Mouse (Mus musculus) adrenal gland, adult 10 weeks (tissue): ENCODE data around the gene Vmn1r163. TPM values are rescaled to one million over a fixed set of nuclear protein-coding genes. Genes with fewer than 3 reads are reported as not detected.

Source experiments
- polyA plus RNA-seq: library from polyadenylated mRNA; stranded (reverse); fragments of 350-450 nt; fragmentation: Illumina TruSeq; extraction: RNeasy Lipid Tissue Mini Kit (QIAGEN cat#74804); gene quantifications from one replicate; pipeline ENCODE4 v1.2.3, GENCODE M21; 2014; ENCODE audit warnings: low read depth, low replicate concordance

Vmn1r163 gene
- not detected for polyA plus RNA-seq

DNA sequence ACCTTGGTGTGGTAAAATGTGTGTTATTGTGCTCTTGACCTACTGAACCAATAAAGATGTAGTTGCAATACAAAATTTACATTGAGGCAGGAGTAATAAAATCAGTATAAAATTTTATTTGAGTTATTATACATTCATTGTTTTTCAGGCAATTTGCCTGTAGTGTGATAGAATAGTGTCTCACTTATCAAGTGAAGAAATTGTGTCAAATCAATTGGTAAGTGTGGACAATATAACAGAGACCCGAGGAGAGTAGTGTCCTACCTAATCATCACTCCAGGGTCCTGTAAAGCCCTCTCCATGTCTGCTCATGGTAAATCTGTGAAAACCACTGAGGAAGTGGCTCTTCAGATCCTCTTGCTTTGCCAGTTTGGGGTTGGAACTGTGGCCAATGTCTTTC is at the start of gene Vmn1r163:
Gene Vmn1r163 (plus strand): TSS at position 301 of the 400 bp plus-strand sequence.

GRCm38 (mm10) chr7:23019823-23020222 is 35.5 kb upstream of the Vmn1r163 start, which contains the start of gene Gm4216:
Gene Gm4216 (minus strand): TSS chr7:23019923.

DNA sequence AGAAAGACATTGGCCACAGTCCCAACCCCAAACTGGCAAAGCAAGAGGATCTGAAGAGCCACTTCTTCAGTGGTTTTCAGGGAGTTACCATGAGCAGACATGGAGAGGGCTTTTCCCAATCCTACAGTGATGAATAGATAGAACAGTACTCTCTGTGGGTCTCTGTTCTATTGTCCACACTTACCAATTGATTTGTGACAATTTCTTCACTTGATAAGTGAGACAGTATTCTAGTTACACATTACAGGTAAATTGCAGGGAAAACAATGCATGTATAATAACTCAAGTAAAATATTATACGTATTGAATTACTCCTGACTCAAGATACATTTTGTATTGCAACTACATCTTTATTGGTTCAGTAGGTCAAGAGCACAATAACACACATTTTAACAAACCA is 12.0 kb downstream of the Vmn1r163 start, which contains the start of gene Gm8720:
Gene Gm8720 (minus strand): TSS at position 101 of the 400 bp plus-strand sequence.

Other genes with a start within 250 kb of the Vmn1r163 start
- gene Vmn1r159, start 211.9 kb upstream of the Vmn1r163 start, polyA plus RNA-seq: not detected
- gene Vmn1r160, start 184.3 kb upstream of the Vmn1r163 start, polyA plus RNA-seq: not detected
- not detected for gene Gm4214, start 70.9 kb upstream of the Vmn1r163 start, polyA plus RNA-seq
- not detected for gene Gm4216, start 35.6 kb upstream of the Vmn1r163 start, polyA plus RNA-seq
- not detected for gene Gm8720, start 11.9 kb downstream of the Vmn1r163 start, polyA plus RNA-seq
- not detected for gene Gm10662, start 88.9 kb downstream of the Vmn1r163 start, polyA plus RNA-seq
- not detected for gene Vmn1r165, start 161.8 kb downstream of the Vmn1r163 start, polyA plus RNA-seq
- gene Vmn1r166, start 196.1 kb downstream of the Vmn1r163 start, polyA plus RNA-seq: not detected
- not detected for gene Gm6902, start 223.4 kb downstream of the Vmn1r163 start, polyA plus RNA-seq
- not detected for gene Nlrp4e, start 245.7 kb downstream of the Vmn1r163 start, polyA plus RNA-seq